Mouse (Mus musculus) adrenal gland, postnatal 14 days (tissue): Measurements from ENCODE around the gene Slc38a2. TPM values are rescaled to one million over a fixed set of nuclear protein-coding genes. Genes with fewer than 3 reads are reported as not detected.

Experiments used
- total RNA-seq: library from RNA; stranded (reverse); gene quantifications from 2 replicates; pipeline ENCODE4 v1.2.3, GENCODE M21; 2021

Slc38a2 gene
- total RNA-seq, 1 experiment from 2014 or later = 167 TPM

Other genes starting within 250 kb of the Slc38a2 start
- gene Scaf11, start 238.9 kb downstream of the Slc38a2 start, total RNA-seq = 70.4 and 76.2 TPM in 2 replicates
- 43.1 and 51.9 TPM in 2 replicates for gene Slc38a1, start 56.8 kb downstream of the Slc38a2 start, total RNA-seq